9 mouse cellular contexts compared by ENCODE assay signal in genomic region chr1:39942935-39943334, GRCm38 (mm10). TPM values are rescaled to one million over a fixed set of nuclear protein-coding genes. Genes with fewer than 3 reads are reported as not detected.
A peak's percentile ranks its signal among the peaks of the same experiment; 100 is the strongest.
DNase-seq lines count a peak whose midpoint lies in the region; ATAC-seq lines count a peak whose summit lies in the region.
"Had no signal": no experiment of that assay in that cellular context is flagged by ENCODE, and none has a peak within 500 bp of the region (broad histone marks: within the 10 kb centered on the region; RNA-seq: fewer than 3 reads in every experiment).

No protein-coding gene starts in this region.

- peak overlapping the region; percentile 27; the same call in 1 of the 2 replicates for H3K4me2 ChIP-seq in hindbrain, embryonic 13.5 days
- peak overlapping the region; percentile 26; the same call in 1 of the 2 replicates for H3K4me2 ChIP-seq in forebrain, embryonic 11.5 days (ENCODE audit: low read depth, low read length, severe bottlenecking)

- no peaks in the 10 kb centered on the region for H3K9me3 ChIP-seq in hindbrain, embryonic 13.5 days
- no peaks in the 10 kb centered on the region for H3K9me3 ChIP-seq in hindbrain, embryonic 10.5 days
- H3K9me3 ChIP-seq in forebrain, embryonic 11.5 days (ENCODE audit: control insufficient read depth, low read length): no peaks in the 10 kb centered on the region
- H3K9me3 ChIP-seq: megakaryocyte, embryonic 14.5 days had no signal

- H3K27ac ChIP-seq in hindbrain, embryonic 13.5 days: peak overlapping the region; percentile 85
- no peak overlapping the region for H3K27ac ChIP-seq in hindbrain, embryonic 10.5 days
- peak overlapping the region; percentile 53; the same call in 1 of the 2 replicates for H3K27ac ChIP-seq in forebrain, embryonic 11.5 days (ENCODE audit: low read depth, low read length)

- no peak for ATAC-seq in hindbrain, embryonic 13.5 days (ENCODE audit: low FRiP score)
- no peak for ATAC-seq in forebrain, embryonic 11.5 days (replicated peaks; ENCODE audit: low FRiP score)
- ATAC-seq in erythroid progenitor cell, adult 5-6 weeks (replicated peaks; ENCODE audit: low FRiP score, poor library complexity, severe bottlenecking): no peak

- peaks cover 96% of the 10 kb centered on the region for H3K4me1 ChIP-seq in hindbrain, embryonic 13.5 days (replicated peaks)
- H3K4me1 ChIP-seq in hindbrain, embryonic 10.5 days (replicated peaks): peaks cover 98% of the 10 kb centered on the region
- peaks cover 48% of the 10 kb centered on the region for H3K4me1 ChIP-seq in forebrain, embryonic 11.5 days (replicated peaks; ENCODE audit: control insufficient read depth, insufficient read depth, low read length)

- 19% methylated on average over 8 of the region's 8 CpGs for WGBS in hindbrain, embryonic 13.5 days
- WGBS in hindbrain, embryonic 10.5 days: 47% methylated on average over 8 of the region's 8 CpGs
- WGBS in forebrain, embryonic 11.5 days: 30% methylated on average over 8 of the region's 8 CpGs

- no peaks in the 10 kb centered on the region for H3K27me3 ChIP-seq in hindbrain, embryonic 13.5 days
- no peaks in the 10 kb centered on the region for H3K27me3 ChIP-seq in hindbrain, embryonic 10.5 days (ENCODE audit: insufficient read depth, poor library complexity, severe bottlenecking)
- no peaks in the 10 kb centered on the region for H3K27me3 ChIP-seq in forebrain, embryonic 11.5 days (ENCODE audit: control insufficient read depth, insufficient read depth, low read length)
- H3K27me3 ChIP-seq: megakaryocyte, embryonic 14.5 days had no signal

- no peak for DNase-seq in hindbrain, embryonic 10.5 days (ENCODE audit: low spot score)
- DNase-seq in forebrain, embryonic 11.5 days (ENCODE audit: low spot score): no peak
- peak; percentile 78 to 80 for DNase-seq in layer of hippocampus, postnatal 36 days
- DNase-seq in right cerebral cortex, adult 2 months (ENCODE audit: low spot score in 2 of 2): peak; percentile 82 to 83
- DNase-seq in ovary, postnatal 10 days (ENCODE audit: low spot score): no peak
- no peak for DNase-seq in thymus, postnatal 25 days

- 0 out of 2 replicates have a peak overlapping the region, but pooled peaks have one; percentile 2 for H3K4me3 ChIP-seq in hindbrain, embryonic 13.5 days
- H3K4me3 ChIP-seq in hindbrain, embryonic 10.5 days: no peak overlapping the region
- H3K4me3 ChIP-seq in forebrain, embryonic 11.5 days (ENCODE audit: low read depth, low read length): no peak overlapping the region
- H3K4me3 ChIP-seq: megakaryocyte, embryonic 14.5 days had no signal

- H3K9ac ChIP-seq in hindbrain, embryonic 13.5 days: peak overlapping the region; percentile 51
- peak overlapping the region; percentile 8; the same call in 1 of the 2 replicates for H3K9ac ChIP-seq in forebrain, embryonic 11.5 days (ENCODE audit: low read length)

- H3K36me3 ChIP-seq in hindbrain, embryonic 13.5 days: peaks cover 4% of the 10 kb centered on the region; the same call in 1 of the 2 replicates
- H3K36me3 ChIP-seq in hindbrain, embryonic 10.5 days: peaks cover 10% of the 10 kb centered on the region; the same call in 1 of the 2 replicates
- H3K36me3 ChIP-seq in forebrain, embryonic 11.5 days (ENCODE audit: control insufficient read depth, insufficient read depth, low read length): no peaks in the 10 kb centered on the region

RNA-seq across cellular contexts. Expression of gene Map4k4, which starts 42.2 kb away (rescaled TPM):
- 47.3 and 52.6 TPM in 2 replicates for polyA plus RNA-seq in hindbrain, embryonic 13.5 days (2015; fragmentation: Nextera tagmentation; extraction: Ambion mirVana)
- polyA plus RNA-seq in hindbrain, embryonic 10.5 days (2016; fragmentation: Nextera tagmentation; extraction: Ambion mirVana): 38.5 and 40.1 TPM in 2 replicates
- 52.4 and 58.2 TPM in 2 replicates for polyA plus RNA-seq in forebrain, embryonic 11.5 days (2014; fragmentation: Nextera tagmentation; extraction: Ambion mirVana)
- total RNA-seq in layer of hippocampus, postnatal 36 days (2021): 100 to 1,000 TPM; 146 to 166 TPM
- total RNA-seq in erythroid progenitor cell, adult 5-6 weeks (2015; ENCODE audit: low replicate concordance): 15.9 and 28.1 TPM in 2 replicates
- total RNA-seq in erythroid progenitor cell, adult 5-6 weeks (2017; ENCODE audit: low replicate concordance): 13.2 and 28.7 TPM in 2 replicates

Comparison
In these comparisons a context has a peak if more than half of its experiments do, and no peak if none do; other contexts are left out.
1. DNase-seq: peak in layer of hippocampus, postnatal 36 days (2 of 2) and right cerebral cortex, adult 2 months (2 of 2); none in hindbrain, embryonic 10.5 days (single experiment), forebrain, embryonic 11.5 days (single experiment), ovary, postnatal 10 days (single experiment) and thymus, postnatal 25 days (single experiment).